Mouse (Mus musculus) intestine, embryonic 14.5 days (tissue): ENCODE results near the gene Cacna1h. TPM values are rescaled to one million over a fixed set of nuclear protein-coding genes. Genes with fewer than 3 reads are reported as not detected.

Experiments
- ATAC-seq: fragments of 200-750 bp; cut with Nextera tagmentation; replicated peaks from 2 replicates; pipeline ENCODE4 v1.8.0; 2017; ENCODE audit warnings: low read depth, moderate number of reproducible peaks, moderate TSS enrichment, moderate library complexity; ENCODE audit not compliant: low FRiP score, low TSS enrichment
- DNase-seq: peaks from one replicate; pipeline ENCODE4 v3.0.0-alpha.2; 2018; ENCODE audit warnings: low spot score
- H3K27ac ChIP-seq: fragments of 300-500 bp; sonication (generic); 2 replicates; pipeline ENCODE4 v1.5.1; 2014; ENCODE audit warnings: low read depth, mild to moderate bottlenecking, control low read depth
- H3K27me3 ChIP-seq: fragments of 300-500 bp; sonication (generic); replicated peaks from 2 replicates; pipeline ENCODE4 v1.6.1; 2014; ENCODE audit warnings: low read length, control low read depth; ENCODE audit not compliant: control insufficient read depth, insufficient read depth
- H3K36me3 ChIP-seq: fragments of 300-500 bp; sonication (generic); 2 replicates; pipeline ENCODE4 v1.6.1; 2014; ENCODE audit warnings: low read length, control low read depth; ENCODE audit not compliant: control insufficient read depth, insufficient read depth
- H3K4me1 ChIP-seq: fragments of 300-500 bp; sonication (generic); replicated peaks from 2 replicates; pipeline ENCODE4 v1.6.1; 2014; ENCODE audit warnings: low read length, control low read depth, mixed read lengths; ENCODE audit not compliant: control insufficient read depth, insufficient read depth
- H3K4me2 ChIP-seq: fragments of 300-500 bp; sonication (generic); 2 replicates; pipeline ENCODE4 v1.6.1; 2014; ENCODE audit warnings: low read length
- H3K4me3 ChIP-seq: fragments of 300-500 bp; sonication (generic); 2 replicates; pipeline ENCODE4 v1.5.1; 2014; ENCODE audit warnings: low read depth, low read length, control low read depth, mixed read lengths
- H3K9ac ChIP-seq: fragments of 300-500 bp; sonication (generic); 2 replicates; pipeline ENCODE4 v1.6.1; 2014; ENCODE audit warnings: mild to moderate bottlenecking, low read length
- H3K9me3 ChIP-seq: fragments of 300-500 bp; sonication (generic); 2 replicates; pipeline ENCODE4 v1.6.1; 2016; ENCODE audit warnings: low read length, control low read depth; ENCODE audit not compliant: control insufficient read depth
- WGBS: fragments of 180-500 bp; shearing (Covaris S2); extraction: QIAGEN DNeasy Blood & Tissue Kit; methylation state at CpG from one replicate; pipeline ENCODE4 v1.1.7; 2014; 5-methylcytosine and 5-hydroxymethylcytosine counted together
- polyA plus RNA-seq: library from polyadenylated mRNA; unstranded; fragments of >200 nt; fragmentation: Nextera tagmentation; extraction: Ambion mirVana; gene quantifications from 2 replicates; pipeline ENCODE4 v1.2.1, GENCODE M21; 2014

The Cacna1h gene
- polyA plus RNA-seq, 1 experiment from 2014 or later, result 6.6 TPM

DNA sequence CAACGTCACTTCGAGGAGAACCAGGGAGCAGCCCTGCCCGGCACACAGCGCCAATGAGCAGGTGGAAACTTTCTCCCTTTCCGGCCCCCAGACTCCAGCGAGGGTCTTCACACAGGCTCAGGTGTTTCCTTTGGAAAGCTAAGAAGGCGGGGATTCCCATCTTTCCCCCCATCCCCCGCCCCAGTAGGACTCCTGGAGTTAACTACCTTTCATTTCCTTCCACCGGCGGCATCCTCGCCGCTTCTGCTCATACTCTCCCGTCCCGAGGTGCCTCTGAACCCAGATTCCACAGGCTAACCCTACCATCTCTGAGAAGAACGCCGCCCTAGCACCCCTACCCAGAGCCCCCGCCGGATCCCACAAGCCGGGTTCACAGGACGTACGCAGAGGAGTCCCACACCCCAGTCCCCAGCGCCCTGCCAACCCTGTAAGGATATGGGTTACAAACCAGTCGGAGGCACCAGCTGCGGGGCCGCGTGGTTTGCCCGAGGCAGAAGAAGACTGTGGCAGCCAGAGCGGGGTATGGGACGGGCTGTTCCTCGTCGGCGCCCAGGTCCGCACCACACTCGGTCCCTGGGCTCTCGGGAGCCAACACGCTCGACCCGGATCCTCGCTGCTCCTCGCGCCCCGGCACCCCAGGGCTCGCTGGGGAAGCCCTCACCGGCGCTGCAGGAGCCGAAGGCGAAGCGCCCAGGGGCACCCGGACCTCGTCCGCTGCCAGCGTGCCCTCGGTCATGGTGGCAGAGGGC is 976 bp downstream of the Cacna1h start:
- Histone ChIP-seq H3K9ac (peak overlapping the region; percentile 69), H3K27ac (peak overlapping the region; percentile 79; the same call in 1 of the 2 replicates), H3K36me3 (0 out of 2 replicates have a peak, but pooled peaks cover 4% of the 10 kb centered on the region), H3K27me3 (no peaks in the 10 kb centered on the region; the same call in 1 of the 2 replicates), H3K9me3 (no peaks in the 10 kb centered on the region), H3K4me2 (peak overlapping the region; percentile 92), H3K4me1 (peaks cover 48% of the 10 kb centered on the region), H3K4me3 (peak overlapping the region; percentile 68)
- no peak for ATAC-seq
- WGBS, result under 1% methylated on average over 53 of the region's 53 CpGs
- DNase-seq, result peak; percentile 77

DNA sequence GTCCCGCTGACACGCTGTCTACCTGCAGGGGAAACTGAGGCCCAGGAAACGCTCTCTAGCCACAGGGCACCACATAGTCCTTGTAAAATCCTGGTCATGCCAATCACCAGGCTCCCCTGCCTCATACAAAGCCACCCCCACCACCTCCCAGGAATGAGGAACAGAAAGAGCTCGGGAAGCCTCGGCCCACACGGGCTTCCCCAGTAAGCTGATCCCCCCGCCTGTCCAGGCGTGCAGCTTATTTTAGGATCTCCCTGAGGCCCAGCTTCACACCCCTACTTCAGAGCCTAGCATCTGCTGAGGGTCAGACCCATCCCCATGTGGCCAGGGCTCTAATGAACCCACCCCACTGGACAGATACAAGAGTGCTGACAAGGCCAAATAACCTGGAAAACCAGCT is 3.0 kb downstream of the Cacna1h start:
- Histone ChIP-seq H3K4me2 (peak overlapping the region; percentile 92; the same call in 1 of the 2 replicates), H3K4me1 (peaks cover 53% of the 10 kb centered on the region), H3K27ac (no peak overlapping the region), H3K9me3 (no peaks in the 10 kb centered on the region), H3K27me3 (no peaks in the 10 kb centered on the region; the same call in 1 of the 2 replicates), H3K4me3 (no peak overlapping the region), H3K9ac (no peak overlapping the region), H3K36me3 (0 out of 2 replicates have a peak, but pooled peaks cover 4% of the 10 kb centered on the region)
- DNase-seq, result no peak
- ATAC-seq, result no peak
- WGBS, result 48% methylated on average over 8 of the region's 8 CpGs

- peaks cover 49% of the 10 kb centered on the region for H3K4me1 ChIP-seq
- no peak overlapping the region for H3K4me3 ChIP-seq
- H3K9me3 ChIP-seq, result no peaks in the 10 kb centered on the region
- H3K9ac ChIP-seq, result no peak overlapping the region
- 0 out of 2 replicates have a peak, but pooled peaks cover 4% of the 10 kb centered on the region for H3K36me3 ChIP-seq
- 24% methylated on average over 6 of the region's 6 CpGs for WGBS
- H3K27ac ChIP-seq, result no peak overlapping the region
- no peaks in the 10 kb centered on the region; the same call in 1 of the 2 replicates for H3K27me3 ChIP-seq
- ATAC-seq (no peak), DNase-seq (no peak)
- H3K4me2 ChIP-seq, result no peak overlapping the region
Measured at GRCm38 (mm10) chr17:25429886-25430285, 3.7 kb downstream of the Cacna1h start.

- Histone ChIP-seq H3K4me3 (no peak overlapping the region), H3K27me3 (no peaks in the 10 kb centered on the region; the same call in 1 of the 2 replicates), H3K9ac (no peak overlapping the region), H3K27ac (no peak overlapping the region), H3K4me2 (no peak overlapping the region), H3K4me1 (peaks cover 42% of the 10 kb centered on the region), H3K36me3 (0 out of 2 replicates have a peak, but pooled peaks cover 4% of the 10 kb centered on the region), H3K9me3 (no peaks in the 10 kb centered on the region)
- ATAC-seq (no peak), DNase-seq (no peak)
- WGBS, result 54% methylated on average over 5 of the region's 5 CpGs
Measured at GRCm38 (mm10) chr17:25429240-25429639, 4.3 kb downstream of the Cacna1h start.

- WGBS, result 20% methylated on average over 10 of the region's 10 CpGs
- H3K36me3 ChIP-seq, result peaks cover 4% of the 10 kb centered on the region; the same call in 1 of the 2 replicates
- H3K27me3 ChIP-seq, result no peaks in the 10 kb centered on the region
- no peak overlapping the region for H3K4me2 ChIP-seq
- no peak overlapping the region for H3K4me3 ChIP-seq
- H3K27ac ChIP-seq, result no peak overlapping the region; the same call in 1 of the 2 replicates
- peak; percentile 65 for DNase-seq
- peaks cover 41% of the 10 kb centered on the region for H3K4me1 ChIP-seq
- no peak overlapping the region for H3K9ac ChIP-seq
- no peaks in the 10 kb centered on the region for H3K9me3 ChIP-seq
- peak; percentile 71 for ATAC-seq
Measured at GRCm38 (mm10) chr17:25427441-25427840, 6.1 kb downstream of the Cacna1h start.

- no peak overlapping the region for H3K27ac ChIP-seq
- H3K4me1 ChIP-seq, result peaks cover 28% of the 10 kb centered on the region
- no peaks in the 10 kb centered on the region for H3K9me3 ChIP-seq
- WGBS, result 88% methylated on average over 2 of the region's 2 CpGs
- DNase-seq, result no peak
- peaks cover 4% of the 10 kb centered on the region; the same call in 1 of the 2 replicates for H3K36me3 ChIP-seq
- no peak overlapping the region for H3K4me2 ChIP-seq
- ATAC-seq, result no peak
- H3K27me3 ChIP-seq, result no peaks in the 10 kb centered on the region
- no peak overlapping the region for H3K4me3 ChIP-seq
- no peak overlapping the region for H3K9ac ChIP-seq
Measured at GRCm38 (mm10) chr17:25425996-25426395, 7.6 kb downstream of the Cacna1h start.

- no peak for DNase-seq
- peaks cover 14% of the 10 kb centered on the region for H3K4me1 ChIP-seq
- no peak overlapping the region for H3K27ac ChIP-seq
- WGBS, result 59% methylated on average over 8 of the region's 8 CpGs
- no peaks in the 10 kb centered on the region for H3K27me3 ChIP-seq
- H3K9ac ChIP-seq, result no peak overlapping the region
- no peak overlapping the region for H3K4me2 ChIP-seq
- H3K36me3 ChIP-seq, result peaks cover under 1% of the 10 kb centered on the region; the same call in 1 of the 2 replicates
- no peak overlapping the region for H3K4me3 ChIP-seq
- ATAC-seq, result no peak
- H3K9me3 ChIP-seq, result no peaks in the 10 kb centered on the region
Measured at GRCm38 (mm10) chr17:25424526-25425080, 9.0 kb downstream of the Cacna1h start.

GRCm38 (mm10) chr17:25420998-25421397 is 12.6 kb downstream of the Cacna1h start:
- Histone ChIP-seq H3K9me3 (no peaks in the 10 kb centered on the region), H3K27ac (no peak overlapping the region), H3K27me3 (no peaks in the 10 kb centered on the region), H3K4me1 (peaks cover 18% of the 10 kb centered on the region), H3K4me2 (no peak overlapping the region), H3K4me3 (no peak overlapping the region), H3K9ac (no peak overlapping the region), H3K36me3 (no peaks in the 10 kb centered on the region; the same call in 1 of the 2 replicates)
- WGBS, result 91% methylated on average over 3 of the region's 3 CpGs
- ATAC-seq (no peak), DNase-seq (no peak)
